Mouse (Mus musculus) midbrain, embryonic 16.5 days (tissue): Measurements from ENCODE around the gene Slc15a4. TPM values are rescaled to one million over a fixed set of nuclear protein-coding genes. Genes with fewer than 3 reads are reported as not detected.
A peak's percentile ranks its signal among the peaks of the same experiment; 100 is the strongest.

Source experiments
- ATAC-seq: fragments of 200-750 bp; cut with Nextera tagmentation; 2 replicates; pipeline ENCODE4 v1.8.0; 2017; ENCODE audit warnings: moderate TSS enrichment
- H3K27ac ChIP-seq: fragments of 300-500 bp; sonication (generic); 2 replicates; pipeline ENCODE4 v1.5.1; 2014; ENCODE audit warnings: mild to moderate bottlenecking, low read length, mixed read lengths
- H3K27me3 ChIP-seq: fragments of 300-500 bp; sonication (generic); 2 replicates; pipeline ENCODE4 v1.6.1; 2014; ENCODE audit warnings: low read depth, low read length, mixed read lengths; ENCODE audit not compliant: control insufficient read depth, insufficient read depth
- H3K36me3 ChIP-seq: fragments of 300-500 bp; sonication (generic); 2 replicates; pipeline ENCODE4 v1.6.1; 2014; ENCODE audit warnings: mild to moderate bottlenecking, low read length, moderate library complexity, mixed read lengths; ENCODE audit not compliant: control insufficient read depth, insufficient read depth
- H3K4me1 ChIP-seq: fragments of 300-500 bp; sonication (generic); 2 replicates; pipeline ENCODE4 v1.6.1; 2014; ENCODE audit warnings: mild to moderate bottlenecking, low read length, mixed read lengths; ENCODE audit not compliant: control insufficient read depth, insufficient read depth
- H3K4me2 ChIP-seq: fragments of 300-500 bp; sonication (generic); 2 replicates; pipeline ENCODE4 v1.6.1; 2014; ENCODE audit warnings: mild to moderate bottlenecking, low read length, mixed read lengths
- H3K4me3 ChIP-seq: fragments of 300-500 bp; sonication (generic); 2 replicates; pipeline ENCODE4 v1.5.1; 2014; ENCODE audit warnings: low read depth, mild to moderate bottlenecking, low read length, moderate library complexity, mixed read lengths
- H3K9ac ChIP-seq: fragments of 300-500 bp; sonication (generic); 2 replicates; pipeline ENCODE4 v1.6.1; 2014; ENCODE audit warnings: low read depth, low read length, mixed read lengths
- H3K9me3 ChIP-seq: fragments of 300-500 bp; sonication (generic); replicated peaks from 2 replicates; pipeline ENCODE4 v1.6.1; 2014; ENCODE audit warnings: mild to moderate bottlenecking, low read length, mixed read lengths; ENCODE audit not compliant: control insufficient read depth, poor library complexity, severe bottlenecking
- WGBS: fragments of 180-500 bp; shearing (Covaris S2); extraction: QIAGEN DNeasy Blood & Tissue Kit; methylation state at CpG from one replicate; pipeline ENCODE4 v1.1.7; 2014; 5-methylcytosine and 5-hydroxymethylcytosine counted together
- polyA plus RNA-seq: library from polyadenylated mRNA; unstranded; fragments of >200 nt; fragmentation: Nextera tagmentation; extraction: Ambion mirVana; gene quantifications from 2 replicates; pipeline ENCODE4 v1.2.1, GENCODE M21; 2015

Slc15a4 gene
- polyA plus RNA-seq, 1 experiment from 2014 or later: 26.3 TPM

DNA sequence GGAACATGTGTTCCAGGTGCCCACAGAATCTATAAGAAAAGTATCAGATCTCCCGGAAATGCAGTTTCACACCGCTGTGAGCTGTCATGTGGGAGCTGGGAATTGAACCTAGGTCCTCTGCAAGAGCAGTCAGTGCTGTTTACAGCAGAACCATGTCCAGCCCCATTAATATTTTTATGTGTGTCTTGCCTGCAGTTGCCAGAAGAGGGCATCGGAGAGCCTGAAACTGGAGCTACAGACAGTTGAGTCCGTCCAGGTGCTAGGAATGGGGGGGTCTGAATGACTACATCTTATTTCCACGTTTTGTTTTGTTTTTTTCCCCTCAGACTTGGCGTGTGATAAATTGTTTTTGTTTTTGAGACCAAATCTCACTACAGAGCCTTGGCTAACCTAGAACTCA is 15.3 kb upstream of the Slc15a4 start:
- 80% methylated on average over 6 of the region's 6 CpGs for WGBS
- Histone ChIP-seq H3K4me3 (no peak overlapping the region), H3K4me1 (no peaks in the 10 kb centered on the region), H3K27ac (no peak overlapping the region), H3K9me3 (no peaks in the 10 kb centered on the region), H3K27me3 (no peaks in the 10 kb centered on the region), H3K4me2 (no peak overlapping the region), H3K9ac (no peak overlapping the region), H3K36me3 (no peaks in the 10 kb centered on the region; the same call in 1 of the 2 replicates)
- no peak for ATAC-seq

- Histone ChIP-seq H3K4me1 (no peaks in the 10 kb centered on the region), H3K4me2 (no peak overlapping the region), H3K27ac (no peak overlapping the region), H3K4me3 (no peak overlapping the region), H3K36me3 (peaks cover 2% of the 10 kb centered on the region), H3K9me3 (no peaks in the 10 kb centered on the region; the same call in 1 of the 2 replicates), H3K9ac (no peak overlapping the region), H3K27me3 (no peaks in the 10 kb centered on the region)
- ATAC-seq: no peak
- WGBS: 91% methylated on average over 15 of the region's 15 CpGs
Observed at GRCm38 (mm10) chr5:127641185-127641958, 8.7 kb upstream of the Slc15a4 start.

GRCm38 (mm10) chr5:127640359-127640758 is 7.7 kb upstream of the Slc15a4 start:
- H3K4me1 ChIP-seq: no peaks in the 10 kb centered on the region
- H3K27me3 ChIP-seq: no peaks in the 10 kb centered on the region
- no peaks in the 10 kb centered on the region; the same call in 1 of the 2 replicates for H3K9me3 ChIP-seq
- no peak overlapping the region for H3K9ac ChIP-seq
- ATAC-seq: no peak
- H3K4me2 ChIP-seq: no peak overlapping the region
- peaks cover 2% of the 10 kb centered on the region for H3K36me3 ChIP-seq
- whole genome bisulfite sequencing: 90% methylated on average over 3 of the region's 3 CpGs
- H3K27ac ChIP-seq: no peak overlapping the region
- H3K4me3 ChIP-seq: no peak overlapping the region

GRCm38 (mm10) chr5:127639635-127640034 is 6.9 kb upstream of the Slc15a4 start:
- Histone ChIP-seq H3K9ac (no peak overlapping the region), H3K9me3 (no peaks in the 10 kb centered on the region; the same call in 1 of the 2 replicates), H3K4me3 (no peak overlapping the region), H3K36me3 (peaks cover 2% of the 10 kb centered on the region; the same call in 1 of the 2 replicates), H3K4me2 (no peak overlapping the region), H3K27ac (no peak overlapping the region), H3K27me3 (no peaks in the 10 kb centered on the region), H3K4me1 (no peaks in the 10 kb centered on the region)
- WGBS: 97% methylated on average over 13 of the region's 13 CpGs
- ATAC-seq: no peak

DNA sequence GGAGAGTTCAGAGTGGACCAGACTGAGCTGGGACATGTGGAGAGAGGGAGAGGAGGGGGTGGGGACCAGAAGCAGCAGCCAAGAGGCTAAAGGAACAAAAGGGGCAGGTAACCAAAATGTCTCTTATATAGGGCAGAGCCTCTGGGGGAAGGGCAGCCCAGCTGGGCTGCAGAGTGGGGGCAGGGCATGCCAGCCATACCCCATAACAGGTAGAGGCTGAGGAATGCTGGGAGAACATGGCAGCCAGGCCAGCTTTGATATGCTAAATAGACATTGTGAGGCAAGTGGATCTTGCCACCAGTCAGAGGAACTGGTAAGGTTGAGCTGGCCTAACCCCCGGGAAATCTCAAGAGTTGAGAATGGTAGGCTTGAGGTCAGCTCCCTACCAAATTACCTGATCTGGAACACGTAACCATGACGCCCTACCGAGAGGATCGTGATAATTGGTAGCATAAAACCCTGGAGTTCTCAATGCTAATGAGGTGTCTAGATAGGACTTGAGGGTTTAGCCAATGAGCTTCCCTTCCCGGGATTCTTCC is 6.4 kb upstream of the Slc15a4 start:
- peaks cover 2% of the 10 kb centered on the region; the same call in 1 of the 2 replicates for H3K36me3 ChIP-seq
- no peak overlapping the region for H3K4me2 ChIP-seq
- no peak overlapping the region for H3K9ac ChIP-seq
- no peaks in the 10 kb centered on the region for H3K27me3 ChIP-seq
- H3K27ac ChIP-seq: no peak overlapping the region
- no peak overlapping the region for H3K4me3 ChIP-seq
- WGBS: 90% methylated on average over 6 of the region's 6 CpGs
- H3K4me1 ChIP-seq: no peaks in the 10 kb centered on the region
- no peak for ATAC-seq
- no peaks in the 10 kb centered on the region; the same call in 1 of the 2 replicates for H3K9me3 ChIP-seq

DNA sequence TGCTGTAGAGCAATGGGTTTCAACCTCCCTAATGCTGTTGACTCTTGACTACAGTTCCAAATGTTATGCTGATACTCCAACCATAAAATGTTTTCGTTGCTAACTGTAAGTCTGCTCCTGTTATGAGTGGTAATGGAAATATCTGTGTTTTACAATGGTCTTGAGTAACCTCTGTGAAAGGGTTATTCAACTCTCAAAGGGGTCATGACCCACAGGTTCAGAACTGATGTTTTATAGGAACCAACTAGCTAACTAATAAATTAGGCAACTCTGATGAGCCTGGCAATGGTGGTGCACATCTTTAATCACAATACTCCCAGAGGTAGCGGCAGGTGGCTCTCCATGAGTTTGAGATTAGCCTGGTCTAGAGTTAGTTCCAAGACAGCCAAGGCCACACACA is 5.5 kb upstream of the Slc15a4 start:
- H3K9ac ChIP-seq: no peak overlapping the region
- no peaks in the 10 kb centered on the region for H3K27me3 ChIP-seq
- no peak overlapping the region for H3K27ac ChIP-seq
- H3K36me3 ChIP-seq: peaks cover 2% of the 10 kb centered on the region; the same call in 1 of the 2 replicates
- no peak overlapping the region for H3K4me2 ChIP-seq
- H3K4me3 ChIP-seq: no peak overlapping the region
- no peaks in the 10 kb centered on the region; the same call in 1 of the 2 replicates for H3K9me3 ChIP-seq
- no peak for ATAC-seq
- 96% methylated on average over 2 of the region's 2 CpGs for WGBS
- no peaks in the 10 kb centered on the region; the same call in 1 of the 2 replicates for H3K4me1 ChIP-seq

DNA sequence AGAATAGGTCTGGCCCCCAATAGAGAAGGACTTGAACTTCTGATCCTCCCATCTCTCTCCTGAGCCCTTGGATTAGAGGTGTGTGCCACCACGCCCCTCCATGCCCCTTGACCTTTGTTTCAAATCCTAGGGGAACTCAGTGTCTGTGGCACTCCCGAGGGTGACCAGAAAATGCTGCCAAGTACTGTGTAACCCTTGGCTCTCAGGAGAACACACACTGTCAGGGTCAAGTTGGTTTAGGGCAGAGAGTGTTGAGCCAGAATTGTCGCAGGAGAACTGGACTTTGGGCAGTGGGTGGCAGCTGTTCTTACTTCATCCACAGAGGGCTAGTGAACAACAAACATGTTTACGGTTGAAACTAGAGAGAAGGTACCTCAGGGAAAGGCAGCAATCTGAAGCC is 4.9 kb upstream of the Slc15a4 start:
- ATAC-seq: no peak
- Histone ChIP-seq H3K36me3 (peaks cover 2% of the 10 kb centered on the region; the same call in 1 of the 2 replicates), H3K27me3 (no peaks in the 10 kb centered on the region), H3K27ac (no peak overlapping the region), H3K9ac (no peak overlapping the region), H3K4me1 (no peaks in the 10 kb centered on the region; the same call in 1 of the 2 replicates), H3K4me3 (no peak overlapping the region), H3K4me2 (no peak overlapping the region), H3K9me3 (no peaks in the 10 kb centered on the region; the same call in 1 of the 2 replicates)
- 72% methylated on average over 4 of the region's 4 CpGs for WGBS

DNA sequence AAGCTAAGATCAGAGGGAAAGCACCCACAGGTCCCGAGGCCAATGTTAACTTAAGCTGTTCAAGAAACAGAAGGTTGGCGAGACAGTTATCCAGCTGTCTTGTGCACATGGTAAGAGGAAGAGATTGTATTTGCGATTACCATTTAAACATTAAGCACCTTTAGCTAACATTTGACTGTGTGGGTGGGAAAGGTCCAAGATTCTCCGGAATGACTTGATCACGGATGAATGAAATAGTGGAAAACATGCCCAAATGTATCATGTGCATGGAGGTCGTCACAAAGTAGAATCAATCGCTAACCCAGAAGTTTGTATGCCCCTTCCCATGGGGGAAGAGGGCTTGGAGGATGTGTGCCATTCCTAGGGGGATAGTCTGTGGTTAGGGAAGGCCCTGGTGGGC is 969 bp upstream of the Slc15a4 start:
- no peak for ATAC-seq
- Histone ChIP-seq H3K4me2 (no peak overlapping the region; the same call in 1 of the 2 replicates), H3K36me3 (no peaks in the 10 kb centered on the region), H3K9ac (no peak overlapping the region), H3K9me3 (no peaks in the 10 kb centered on the region), H3K4me1 (peaks cover 6% of the 10 kb centered on the region), H3K4me3 (no peak overlapping the region), H3K27ac (no peak overlapping the region), H3K27me3 (no peaks in the 10 kb centered on the region)
- 91% methylated on average over 7 of the region's 7 CpGs for WGBS

GRCm38 (mm10) chr5:127633188-127633587 is 491 bp upstream of the Slc15a4 start:
- no peak for ATAC-seq
- no peaks in the 10 kb centered on the region for H3K36me3 ChIP-seq
- H3K4me3 ChIP-seq: peak overlapping the region; percentile 46
- peaks cover 6% of the 10 kb centered on the region for H3K4me1 ChIP-seq
- no peak overlapping the region for H3K9ac ChIP-seq
- H3K27me3 ChIP-seq: no peaks in the 10 kb centered on the region
- H3K4me2 ChIP-seq: peak overlapping the region; percentile 69
- H3K27ac ChIP-seq: no peak overlapping the region
- H3K9me3 ChIP-seq: no peaks in the 10 kb centered on the region
- WGBS: 34% methylated on average over 4 of the region's 4 CpGs
